Mouse (Mus musculus) ES-E14 (cell line): ENCODE measurements at regions not wholly inside any gene's neighbourhood (a gene's known extent, or its start where the extent isn't known, plus 50 kb on each side); places are given as distances from the start of the nearest gene placed in this dataset.

Experiments
- DNase-seq: peaks from one replicate; pipeline ENCODE4 v3.0.0-alpha.2; 2013; ENCODE audit warnings: low read depth, low spot score
- H3K27ac ChIP-seq: 2 replicates; pipeline ENCODE4 v1.5.1; 2012; ENCODE audit warnings: low read depth, mild to moderate bottlenecking, low read length, moderate library complexity, mixed read lengths; ENCODE audit not compliant: poor library complexity, insufficient read depth, severe bottlenecking
- H3K36me3 ChIP-seq: 2 replicates; pipeline ENCODE4 v1.6.1; 2012; ENCODE audit warnings: mild to moderate bottlenecking, low read length, moderate library complexity, mixed read lengths; ENCODE audit not compliant: control insufficient read depth, poor library complexity, insufficient read depth, severe bottlenecking
- H3K4me1 ChIP-seq, 2 experiments: fragments of 150-350 bp in 1 of 2; sonication (generic) in 1 of 2; 2 replicates each; pipeline ENCODE4 v1.6.1; 2012; ENCODE audit warnings: low read length in 2 of 2, mild to moderate bottlenecking in 1 of 2, mixed read lengths in 1 of 2; ENCODE audit not compliant: control insufficient read depth in 2 of 2, insufficient read depth in 2 of 2, poor library complexity in 1 of 2
- H3K4me3 ChIP-seq, 2 experiments: fragments of 150-350 bp in 1 of 2; sonication (generic) in 1 of 2; 2 replicates each; pipeline ENCODE4 v1.5.1; 2012; ENCODE audit warnings: low read length in 2 of 2, low read depth in 1 of 2, mild to moderate bottlenecking in 1 of 2, mixed read lengths in 1 of 2; ENCODE audit not compliant: insufficient read depth in 1 of 2, poor library complexity in 1 of 2, severe bottlenecking in 1 of 2
- H3K9ac ChIP-seq: 2 replicates; pipeline ENCODE4 v1.6.1; 2012; ENCODE audit warnings: low read depth, mild to moderate bottlenecking, low read length, mixed read lengths; ENCODE audit not compliant: poor library complexity, insufficient read depth, severe bottlenecking
- H3K9me3 ChIP-seq: fragments of 150-350 bp; sonication (generic); 2 replicates; pipeline ENCODE4 v1.6.1; 2012; ENCODE audit warnings: low read depth, mild to moderate bottlenecking, low read length; ENCODE audit not compliant: control insufficient read depth, insufficient read depth
- CHD2 ChIP-seq: IDR thresholded peaks from 2 replicates; pipeline ENCODE4 v1.6.1; 2014; ENCODE audit warnings: mild to moderate bottlenecking, low read depth, low read length, inconsistent platforms
- HCFC1 ChIP-seq: IDR thresholded peaks from 2 replicates; pipeline ENCODE4 v1.6.1; 2012; ENCODE audit warnings: low read length, inconsistent platforms, borderline replicate concordance; ENCODE audit not compliant: insufficient read depth
- MAFK ChIP-seq: IDR thresholded peaks from 2 replicates; pipeline ENCODE4 v1.6.1; 2014; ENCODE audit warnings: mild to moderate bottlenecking, low read depth, low read length, inconsistent platforms; ENCODE audit not compliant: insufficient read depth
- ZC3H11A ChIP-seq: IDR thresholded peaks from 2 replicates; pipeline ENCODE4 v1.6.1; 2012; ENCODE audit warnings: low read depth, mild to moderate bottlenecking, inconsistent platforms, low read length, borderline replicate concordance
- ZNF384 ChIP-seq: IDR thresholded peaks from 2 replicates; pipeline ENCODE4 v1.6.1; 2012; ENCODE audit warnings: low read depth, low read length, inconsistent platforms
- in situ Hi-C, 2 experiments: fragments of 600-800 bp; cut with MboI; formaldehyde crosslinking; loops; one replicate each; pipeline ENCODE4 v1.15.1; 2025; ENCODE audit warnings: low sequenced_read_pairs in 2 of 2, inconsistent platforms in 1 of 2; ENCODE audit not compliant: unreplicated experiment in 2 of 2

DNA sequence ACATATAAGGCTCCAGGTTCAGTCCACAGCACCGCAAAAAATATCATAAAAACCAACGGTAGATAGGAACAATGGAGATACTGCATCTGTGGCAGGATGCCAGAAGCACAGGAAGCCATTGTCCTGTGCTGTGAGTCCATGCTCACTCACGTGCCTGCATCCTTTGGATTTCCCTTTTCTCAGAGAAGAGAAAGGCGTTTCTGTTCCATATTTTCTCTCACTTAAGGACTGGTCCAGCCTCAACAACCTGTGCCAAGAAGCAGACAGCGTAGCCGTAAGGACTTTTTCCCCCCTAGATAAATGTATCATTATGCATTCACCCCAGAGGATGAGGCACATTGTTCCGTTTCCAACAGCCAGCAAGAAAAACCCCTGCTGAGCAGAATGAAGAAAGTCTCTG lies 360.0 kb upstream of the Jarid2 start:
- Histone ChIP-seq H3K4me3 (no peak overlapping the region), H3K9ac (no peak overlapping the region), H3K27ac (no peak overlapping the region), H3K36me3 (no peaks in the 10 kb centered on the region), H3K4me1 (no peaks in the 10 kb centered on the region), H3K9me3 (no peaks in the 10 kb centered on the region)
- in situ Hi-C loops: no loop called here
- no peak for TF ChIP-seq HCFC1
- TF ChIP-seq MAFK: no peak
- no peak for DNase-seq

DNA sequence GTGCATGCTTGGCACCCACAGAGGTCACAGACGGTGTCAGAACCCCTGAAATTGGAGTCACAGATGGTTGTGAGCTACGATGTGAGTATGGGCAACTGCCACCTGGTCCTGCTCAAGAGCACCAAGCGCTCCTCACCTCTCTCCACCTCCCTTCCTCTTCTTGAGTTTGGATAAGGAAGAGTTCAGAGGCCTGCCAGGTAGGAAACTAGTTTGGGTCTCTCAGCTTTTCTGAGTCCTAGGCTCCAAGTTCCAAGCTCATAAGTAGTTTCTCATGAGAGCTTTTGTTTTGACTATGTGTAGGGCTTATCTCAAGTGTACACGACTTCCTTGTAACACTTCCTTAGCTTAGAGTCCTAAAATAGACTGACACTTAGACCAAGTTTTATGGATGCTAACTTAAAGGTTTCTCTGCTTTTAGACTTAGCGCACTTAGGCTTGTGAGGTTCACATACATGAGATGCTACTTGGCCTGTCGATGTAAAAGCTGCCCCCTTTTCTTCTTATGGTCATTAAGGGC lies 356.9 kb upstream of the Jarid2 start:
- no peak overlapping the region for H3K27ac ChIP-seq
- no peak overlapping the region for H3K4me3 ChIP-seq
- H3K4me1 ChIP-seq: no peaks in the 10 kb centered on the region
- no peak for DNase-seq
- H3K36me3 ChIP-seq: no peaks in the 10 kb centered on the region
- TF ChIP-seq CHD2: no peak
- TF ChIP-seq ZNF384: no peak
- TF ChIP-seq MAFK: no peak
- no peak for TF ChIP-seq HCFC1
- TF ChIP-seq ZC3H11A: no peak
- in situ Hi-C loops: no loop called here
- H3K9me3 ChIP-seq: no peaks in the 10 kb centered on the region
- H3K9ac ChIP-seq: no peak overlapping the region

DNA sequence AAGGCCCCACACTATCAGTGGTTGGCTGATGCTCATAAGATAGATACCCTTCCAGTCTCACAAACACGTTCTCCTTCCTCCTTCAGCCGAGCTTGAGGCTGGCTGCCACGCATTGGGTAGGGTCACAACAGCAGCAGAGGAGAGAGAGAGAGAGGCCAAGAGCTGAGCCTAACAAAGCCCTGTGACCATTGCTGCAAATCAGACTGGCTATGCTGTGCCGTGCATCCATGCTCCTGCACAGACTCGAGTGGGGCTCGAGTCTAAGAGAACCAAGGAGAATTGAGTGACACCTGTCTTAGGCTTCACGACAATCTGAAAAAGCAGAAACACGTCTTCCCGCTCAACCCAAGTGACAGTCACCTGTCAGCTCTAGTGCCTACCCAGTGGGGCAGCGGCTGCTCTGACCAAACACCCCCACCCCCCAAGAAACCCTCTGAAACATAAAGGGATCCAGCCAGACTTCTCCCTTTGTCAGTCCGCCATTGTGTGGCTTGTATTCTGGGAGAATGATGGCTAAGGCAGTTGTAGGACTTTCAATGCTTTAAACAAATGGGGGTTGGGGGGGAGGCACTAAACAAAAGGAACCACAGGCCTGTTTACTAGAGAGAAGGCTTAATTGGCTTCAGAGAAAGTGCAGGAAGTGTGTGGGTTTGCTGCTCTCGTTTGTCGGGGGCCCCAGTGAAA lies 353.7 kb upstream of the Jarid2 start:
- Histone ChIP-seq H3K4me3 (no peak overlapping the region), H3K27ac (no peak overlapping the region), H3K9ac (no peak overlapping the region), H3K4me1 (no peaks in the 10 kb centered on the region), H3K9me3 (no peaks in the 10 kb centered on the region), H3K36me3 (no peaks in the 10 kb centered on the region)
- DNase-seq: no peak
- in situ Hi-C loops: no loop called here
- no peak for TF ChIP-seq ZNF384
- TF ChIP-seq HCFC1: no peak
- no peak for TF ChIP-seq CHD2
- TF ChIP-seq ZC3H11A: no peak
- no peak for TF ChIP-seq MAFK

DNA sequence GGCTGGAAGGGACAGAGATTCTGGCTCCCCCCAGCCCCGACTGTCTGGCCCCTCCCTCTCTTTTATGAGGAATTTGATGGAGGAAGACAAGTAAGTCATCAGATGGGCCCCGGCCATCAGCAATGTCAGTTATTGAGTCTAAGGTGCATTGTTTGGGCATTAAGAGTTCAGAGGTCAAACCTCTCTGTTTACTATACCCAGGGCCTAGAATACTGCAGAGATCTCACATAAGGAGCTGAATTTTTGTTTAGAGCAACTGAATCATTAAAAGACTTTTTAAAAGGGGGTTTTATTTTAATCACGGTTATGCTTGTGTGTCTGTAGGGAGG lies 353.1 kb upstream of the Jarid2 start:
- in situ Hi-C loops: no loop called here
- no peak for DNase-seq
- TF ChIP-seq HCFC1: no peak
- no peak for TF ChIP-seq ZC3H11A
- no peak for TF ChIP-seq MAFK
- no peak overlapping the region for H3K9ac ChIP-seq
- H3K27ac ChIP-seq: no peak overlapping the region
- no peaks in the 10 kb centered on the region for H3K9me3 ChIP-seq
- H3K4me1 ChIP-seq: no peaks in the 10 kb centered on the region
- H3K36me3 ChIP-seq: no peaks in the 10 kb centered on the region
- H3K4me3 ChIP-seq: no peak overlapping the region

DNA sequence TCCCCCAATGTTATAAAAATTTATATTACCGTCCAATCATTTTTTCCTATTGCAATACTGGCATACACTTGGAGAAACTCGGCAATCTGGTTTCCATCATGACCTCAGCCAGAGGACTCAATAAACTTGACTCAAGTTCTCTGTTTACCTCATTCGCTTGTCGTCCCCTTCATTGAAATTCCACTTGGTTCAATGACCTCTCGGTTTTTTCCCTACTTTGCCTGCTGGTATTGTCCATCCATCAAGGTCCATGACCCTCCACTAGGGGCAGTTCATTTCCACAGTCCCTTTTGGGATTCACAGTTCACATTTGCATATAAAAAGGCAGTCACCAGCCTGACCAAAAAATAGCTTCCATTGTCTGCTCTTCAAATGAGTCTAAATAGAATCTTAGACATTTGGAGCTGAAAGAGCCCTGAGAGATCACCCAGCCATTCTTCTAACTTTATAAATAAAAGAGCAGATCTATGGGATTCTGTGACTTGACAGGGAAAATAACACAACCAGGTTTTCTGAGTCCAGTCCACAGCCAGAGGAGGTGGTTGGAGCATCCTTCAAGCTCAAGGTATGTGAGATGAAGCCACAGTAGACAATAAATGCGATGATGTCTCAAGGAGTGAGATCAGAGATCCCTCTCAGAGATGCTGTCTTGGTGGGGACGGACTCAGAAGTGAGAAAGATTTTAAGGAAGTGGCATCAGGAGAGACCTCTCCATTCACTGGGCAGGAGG lies 347.4 kb upstream of the Jarid2 start:
- Histone ChIP-seq H3K4me3 (no peak overlapping the region), H3K36me3 (no peaks in the 10 kb centered on the region), H3K9me3 (no peaks in the 10 kb centered on the region), H3K4me1 (peaks cover 0 to 3% of the 10 kb centered on the region in 2 experiments; a peak in 1 of 4 replicates), H3K9ac (no peak overlapping the region), H3K27ac (no peak overlapping the region)
- in situ Hi-C loops: no loop called here
- no peak for DNase-seq
- TF ChIP-seq MAFK: no peak
- TF ChIP-seq ZC3H11A: no peak
- TF ChIP-seq CHD2: no peak
- TF ChIP-seq ZNF384: no peak
- no peak for TF ChIP-seq HCFC1
